12 mouse cellular contexts compared by ENCODE assay signal in genomic region chr5:113808177-113808576, GRCm38 (mm10). TPM values are rescaled to one million over a fixed set of nuclear protein-coding genes. Genes with fewer than 3 reads are reported as not detected.
DNase-seq lines count a peak whose midpoint lies in the region; ATAC-seq lines count a peak whose summit lies in the region.
"Had no signal": no experiment of that assay in that cellular context is flagged by ENCODE, and none has a peak within 500 bp of the region (broad histone marks: within the 10 kb centered on the region; RNA-seq: fewer than 3 reads in every experiment).

No protein-coding gene starts in this region.

- no peak overlapping the region for H3K4me2 ChIP-seq in heart, embryonic 14.5 days (ENCODE audit: low read length)
- no peak overlapping the region for H3K4me2 ChIP-seq in midbrain, embryonic 11.5 days
- no peak overlapping the region for H3K4me2 ChIP-seq in midbrain, embryonic 16.5 days (ENCODE audit: low read length)
- peak overlapping the region; percentile 32 for H3K4me2 ChIP-seq in limb, embryonic 12.5 days
- H3K4me2 ChIP-seq: midbrain, embryonic 15.5 days had no signal

- H3K9me3 ChIP-seq in heart, embryonic 14.5 days (ENCODE audit: control insufficient read depth, low read length), result 0 out of 2 replicates have a peak, but pooled peaks cover 3% of the 10 kb centered on the region
- H3K9me3 ChIP-seq in midbrain, embryonic 11.5 days (ENCODE audit: control insufficient read depth, low read length), result no peaks in the 10 kb centered on the region
- 0 out of 2 replicates have a peak, but pooled peaks cover 2% of the 10 kb centered on the region for H3K9me3 ChIP-seq in midbrain, embryonic 16.5 days (replicated peaks; ENCODE audit: control insufficient read depth, low read length, poor library complexity, severe bottlenecking)
- peaks cover 8% of the 10 kb centered on the region; the same call in 1 of the 2 replicates for H3K9me3 ChIP-seq in limb, embryonic 12.5 days
- H3K9me3 ChIP-seq: midbrain, embryonic 15.5 days had no signal

- H3K36me3 ChIP-seq in heart, embryonic 14.5 days (ENCODE audit: control insufficient read depth, insufficient read depth, low read length), result no peaks in the 10 kb centered on the region
- H3K36me3 ChIP-seq in midbrain, embryonic 11.5 days (ENCODE audit: control insufficient read depth, insufficient read depth, low read length), result no peaks in the 10 kb centered on the region
- no peaks in the 10 kb centered on the region for H3K36me3 ChIP-seq in midbrain, embryonic 16.5 days (ENCODE audit: control insufficient read depth, insufficient read depth, low read length)
- H3K36me3 ChIP-seq in limb, embryonic 12.5 days, result no peaks in the 10 kb centered on the region
- H3K36me3 ChIP-seq: midbrain, embryonic 15.5 days had no signal

- no peak overlapping the region for H3K27ac ChIP-seq in heart, embryonic 14.5 days (replicated peaks in 1 of 2; ENCODE audit: control insufficient read depth in 1 of 2, insufficient read depth in 1 of 2, low read depth in 2 of 2, low read length in 2 of 2)
- no peak overlapping the region for H3K27ac ChIP-seq in midbrain, embryonic 11.5 days (ENCODE audit: low read depth, low read length)
- no peak overlapping the region for H3K27ac ChIP-seq in midbrain, embryonic 16.5 days (ENCODE audit: low read length)
- peak overlapping the region; percentile 86 for H3K27ac ChIP-seq in limb, embryonic 12.5 days
- H3K27ac ChIP-seq: gastrocnemius, adult 2 months; midbrain, embryonic 15.5 days had no signal

- no peaks in the 10 kb centered on the region for H3K27me3 ChIP-seq in heart, embryonic 14.5 days (ENCODE audit: control insufficient read depth, insufficient read depth, low read length)
- no peaks in the 10 kb centered on the region for H3K27me3 ChIP-seq in midbrain, embryonic 11.5 days (ENCODE audit: control insufficient read depth, insufficient read depth, low read length)
- H3K27me3 ChIP-seq in midbrain, embryonic 16.5 days (ENCODE audit: control insufficient read depth, insufficient read depth, low read depth, low read length), result no peaks in the 10 kb centered on the region; the same call in none of the 2 replicates
- no peaks in the 10 kb centered on the region for H3K27me3 ChIP-seq in limb, embryonic 12.5 days
- H3K27me3 ChIP-seq: midbrain, embryonic 15.5 days had no signal

- ATAC-seq in heart, embryonic 14.5 days (ENCODE audit: insufficient number of reproducible peaks, insufficient read depth, low FRiP score, low read depth), result peak; percentile 15; the same call in 1 of the 2 replicates
- no peak for ATAC-seq in midbrain, embryonic 11.5 days (ENCODE audit: low FRiP score)
- no peak for ATAC-seq in midbrain, embryonic 16.5 days
- peak; percentile 58; the same call in 1 of the 2 replicates for ATAC-seq in limb, embryonic 12.5 days (ENCODE audit: insufficient number of reproducible peaks, insufficient read depth, low FRiP score, low TSS enrichment, low read depth)
- ATAC-seq: hindbrain, embryonic 16.5 days; midbrain, embryonic 15.5 days had no signal

- 10% methylated on average over 2 of the region's 2 CpGs for WGBS in heart, embryonic 14.5 days
- WGBS in midbrain, embryonic 11.5 days, result 83% methylated on average over 2 of the region's 2 CpGs
- 86% methylated on average over 2 of the region's 2 CpGs for WGBS in midbrain, embryonic 16.5 days
- 0% methylated on average over 2 of the region's 2 CpGs for WGBS in limb, embryonic 12.5 days

- no peak for DNase-seq in heart, adult 9 months (ENCODE audit: low spot score in 2 of 2)
- DNase-seq in midbrain, embryonic 11.5 days (ENCODE audit: low spot score, missing footprints), result peak; percentile 81
- no peak for DNase-seq in spleen, postnatal 10 days (ENCODE audit: low spot score in 2 of 2)
- no peak for DNase-seq in layer of hippocampus, postnatal 10 days (ENCODE audit: low spot score in 2 of 2)
- DNase-seq in thymus, postnatal 36 days, result no peak
- DNase-seq: adrenal gland, postnatal 10 days; gastrocnemius, adult 2 months had no signal

- H3K9ac ChIP-seq in heart, embryonic 14.5 days (ENCODE audit: low read length), result no peak overlapping the region; the same call in 1 of the 2 replicates
- H3K9ac ChIP-seq in midbrain, embryonic 11.5 days (ENCODE audit: low read length), result no peak overlapping the region
- no peak overlapping the region for H3K9ac ChIP-seq in midbrain, embryonic 16.5 days (ENCODE audit: low read depth, low read length)
- no peak overlapping the region; the same call in 1 of the 2 replicates for H3K9ac ChIP-seq in limb, embryonic 12.5 days (replicated peaks)
- H3K9ac ChIP-seq: midbrain, embryonic 15.5 days had no signal

- H3K4me3 ChIP-seq in heart, embryonic 14.5 days (ENCODE audit: control insufficient read depth in 1 of 2, insufficient read depth in 1 of 2, low read depth in 1 of 2, low read length in 2 of 2), result no peak overlapping the region
- no peak overlapping the region for H3K4me3 ChIP-seq in midbrain, embryonic 11.5 days (ENCODE audit: low read depth, low read length)
- no peak overlapping the region for H3K4me3 ChIP-seq in midbrain, embryonic 16.5 days (ENCODE audit: low read depth, low read length)
- H3K4me3 ChIP-seq in limb, embryonic 12.5 days (replicated peaks), result no peak overlapping the region
- H3K4me3 ChIP-seq: gastrocnemius, adult 2 months; midbrain, embryonic 15.5 days had no signal

- peaks cover 2 to 5% of the 10 kb centered on the region in 2 experiments for H3K4me1 ChIP-seq in heart, embryonic 14.5 days (ENCODE audit: control insufficient read depth in 2 of 2, insufficient read depth in 2 of 2, low read length in 2 of 2)
- peaks cover 2% of the 10 kb centered on the region; the same call in 1 of the 2 replicates for H3K4me1 ChIP-seq in midbrain, embryonic 11.5 days (ENCODE audit: control insufficient read depth, insufficient read depth, low read length)
- H3K4me1 ChIP-seq in midbrain, embryonic 16.5 days (ENCODE audit: control insufficient read depth, insufficient read depth, low read length), result no peaks in the 10 kb centered on the region
- peaks cover 52% of the 10 kb centered on the region for H3K4me1 ChIP-seq in limb, embryonic 12.5 days (replicated peaks)
- H3K4me1 ChIP-seq: midbrain, embryonic 15.5 days had no signal

RNA-seq across cellular contexts. Expression of gene Tmem119, which starts 7.9 kb away (rescaled TPM):
- polyA plus RNA-seq in heart, embryonic 14.5 days (2014; fragmentation: Nextera tagmentation; extraction: Ambion mirVana), result 6.1 and 7.8 TPM in 2 replicates
- 9.9 and 10.9 TPM in 2 replicates for polyA plus RNA-seq in midbrain, embryonic 11.5 days (2014; fragmentation: Nextera tagmentation; extraction: Ambion mirVana)
- polyA plus RNA-seq in midbrain, embryonic 16.5 days (2015; fragmentation: Nextera tagmentation; extraction: Ambion mirVana), result 4.8 and 5.0 TPM in 2 replicates
- polyA plus RNA-seq in limb, embryonic 12.5 days (2016; fragmentation: Nextera tagmentation; extraction: Ambion mirVana), result 236 and 242 TPM in 2 replicates
- total RNA-seq in layer of hippocampus, postnatal 10 days (2021), result 10 to 100 TPM; 11.7 to 13.1 TPM

RNA-seq across cellular contexts. Expression of gene Selplg, which starts 24.3 kb away (rescaled TPM):
- polyA plus RNA-seq in heart, embryonic 14.5 days (2014; fragmentation: Nextera tagmentation; extraction: Ambion mirVana), result 2.3 and 3.1 TPM in 2 replicates
- polyA plus RNA-seq in midbrain, embryonic 11.5 days (2014; fragmentation: Nextera tagmentation; extraction: Ambion mirVana), result 1.3 TPM in 2 replicates
- polyA plus RNA-seq in midbrain, embryonic 16.5 days (2015; fragmentation: Nextera tagmentation; extraction: Ambion mirVana), result 1.6 and 2.0 TPM in 2 replicates
- polyA plus RNA-seq in limb, embryonic 12.5 days (2016; fragmentation: Nextera tagmentation; extraction: Ambion mirVana), result 1.4 and 1.8 TPM in 2 replicates
- total RNA-seq in layer of hippocampus, postnatal 10 days (2021), result 10 to 100 TPM; 12.1 to 12.9 TPM

RNA-seq across cellular contexts. Expression of gene Iscu, which starts 35.6 kb away (rescaled TPM):
- polyA plus RNA-seq in heart, embryonic 14.5 days (2014; fragmentation: Nextera tagmentation; extraction: Ambion mirVana), result 128 and 132 TPM in 2 replicates
- 117 and 121 TPM in 2 replicates for polyA plus RNA-seq in midbrain, embryonic 11.5 days (2014; fragmentation: Nextera tagmentation; extraction: Ambion mirVana)
- polyA plus RNA-seq in midbrain, embryonic 16.5 days (2015; fragmentation: Nextera tagmentation; extraction: Ambion mirVana), result 77.8 and 84.5 TPM in 2 replicates
- 117 and 128 TPM in 2 replicates for polyA plus RNA-seq in limb, embryonic 12.5 days (2016; fragmentation: Nextera tagmentation; extraction: Ambion mirVana)
- 10 to 100 TPM; 71.0 to 77.5 TPM for total RNA-seq in layer of hippocampus, postnatal 10 days (2021)

RNA-seq across cellular contexts. Expression of gene Sart3, which starts 35.9 kb away (rescaled TPM):
- polyA plus RNA-seq in heart, embryonic 14.5 days (2014; fragmentation: Nextera tagmentation; extraction: Ambion mirVana), result 25.9 and 27.7 TPM in 2 replicates
- polyA plus RNA-seq in midbrain, embryonic 11.5 days (2014; fragmentation: Nextera tagmentation; extraction: Ambion mirVana), result 49.6 and 55.2 TPM in 2 replicates
- polyA plus RNA-seq in midbrain, embryonic 16.5 days (2015; fragmentation: Nextera tagmentation; extraction: Ambion mirVana), result 39.8 and 47.5 TPM in 2 replicates
- polyA plus RNA-seq in limb, embryonic 12.5 days (2016; fragmentation: Nextera tagmentation; extraction: Ambion mirVana), result 87.9 and 91.5 TPM in 2 replicates
- total RNA-seq in layer of hippocampus, postnatal 10 days (2021), result 10 to 100 TPM; 36.7 to 48.2 TPM

Comparison
In these comparisons a context has a peak if more than half of its experiments do, and no peak if none do; other contexts are left out.
1. ATAC-seq: peak in heart, embryonic 14.5 days (single experiment) and limb, embryonic 12.5 days (single experiment); none in midbrain, embryonic 11.5 days (single experiment) and midbrain, embryonic 16.5 days (single experiment).
2. RNA of gene Tmem119, which starts 7.9 kb away (polyA plus RNA-seq): 236 to 242 TPM in limb, embryonic 12.5 days; 9.9 to 10.9 TPM in midbrain, embryonic 11.5 days, 6.1 to 7.8 TPM in heart, embryonic 14.5 days and 4.8 to 5.0 TPM in midbrain, embryonic 16.5 days; every median in the first group is over 10 times any median in the second.